Mouse (Mus musculus) intestine, embryonic 16.5 days (tissue): Measurements from ENCODE around the gene Prlhr. TPM values are rescaled to one million over a fixed set of nuclear protein-coding genes. Genes with fewer than 3 reads are reported as not detected.

Experiments
- ATAC-seq: fragments of 200-750 bp; cut with Nextera tagmentation; 2 replicates; pipeline ENCODE4 v1.8.0; 2017; ENCODE audit warnings: moderate TSS enrichment, moderate library complexity
- H3K27ac ChIP-seq: fragments of 300-500 bp; sonication (generic); 2 replicates; pipeline ENCODE4 v1.5.1; 2014; ENCODE audit warnings: mild to moderate bottlenecking, low read length
- H3K27me3 ChIP-seq: fragments of 300-500 bp; sonication (generic); replicated peaks from 2 replicates; pipeline ENCODE4 v1.6.1; 2014; ENCODE audit warnings: low read length, control low read depth, mixed read lengths; ENCODE audit not compliant: control insufficient read depth, insufficient read depth
- H3K36me3 ChIP-seq: fragments of 300-500 bp; sonication (generic); 2 replicates; pipeline ENCODE4 v1.6.1; 2014; ENCODE audit warnings: low read length, control low read depth; ENCODE audit not compliant: control insufficient read depth, insufficient read depth
- H3K4me1 ChIP-seq: fragments of 300-500 bp; sonication (generic); 2 replicates; pipeline ENCODE4 v1.6.1; 2014; ENCODE audit warnings: low read length, control low read depth, mixed read lengths; ENCODE audit not compliant: control insufficient read depth, insufficient read depth
- H3K4me2 ChIP-seq: fragments of 300-500 bp; sonication (generic); 2 replicates; pipeline ENCODE4 v1.6.1; 2014; ENCODE audit warnings: low read depth, low read length, control low read depth
- H3K4me3 ChIP-seq: fragments of 300-500 bp; sonication (generic); 2 replicates; pipeline ENCODE4 v1.5.1; 2014; ENCODE audit warnings: mild to moderate bottlenecking, low read length
- H3K9ac ChIP-seq: fragments of 300-500 bp; sonication (generic); 2 replicates; pipeline ENCODE4 v1.6.1; 2014; ENCODE audit warnings: low read depth, low read length
- H3K9me3 ChIP-seq: fragments of 300-500 bp; sonication (generic); 2 replicates; pipeline ENCODE4 v1.6.1; 2016; ENCODE audit warnings: low read length, control low read depth; ENCODE audit not compliant: control insufficient read depth
- WGBS: fragments of 180-500 bp; shearing (Covaris S2); extraction: QIAGEN DNeasy Blood & Tissue Kit; methylation state at CpG from one replicate; pipeline ENCODE4 v1.1.7; 2014; 5-methylcytosine and 5-hydroxymethylcytosine counted together
- polyA plus RNA-seq: library from polyadenylated mRNA; unstranded; fragments of >200 nt; fragmentation: Nextera tagmentation; extraction: Ambion mirVana; gene quantifications from 2 replicates; pipeline ENCODE4 v1.2.1, GENCODE M21; 2015

The Prlhr gene
- polyA plus RNA-seq, 1 experiment from 2014 or later: not detected

DNA sequence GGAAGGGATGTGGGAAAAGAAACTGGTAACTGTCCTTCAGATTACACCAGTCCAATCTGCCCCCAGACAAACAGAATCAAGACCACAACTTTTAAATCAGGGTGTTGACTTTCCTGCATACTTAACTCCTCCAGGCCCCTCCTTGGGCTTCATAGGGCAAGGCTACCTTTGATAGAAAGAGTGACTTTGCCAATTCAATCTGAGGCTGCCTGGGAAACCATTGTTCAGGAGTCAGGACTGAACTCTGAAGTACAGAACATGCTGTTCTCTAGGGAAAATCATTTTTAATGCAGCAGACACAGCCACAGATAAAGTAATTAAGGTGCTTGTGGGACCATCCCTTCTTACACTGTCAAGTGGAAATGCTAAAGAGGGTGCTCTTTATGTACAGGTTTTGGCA is 27.6 kb downstream of the Prlhr start:
- ATAC-seq: no peak
- H3K9me3 ChIP-seq: no peaks in the 10 kb centered on the region
- H3K4me2 ChIP-seq: no peak overlapping the region
- no peaks in the 10 kb centered on the region for H3K4me1 ChIP-seq
- no peak overlapping the region for H3K9ac ChIP-seq
- no peaks in the 10 kb centered on the region for H3K36me3 ChIP-seq
- no peak overlapping the region for H3K4me3 ChIP-seq
- H3K27me3 ChIP-seq: no peaks in the 10 kb centered on the region
- H3K27ac ChIP-seq: no peak overlapping the region

DNA sequence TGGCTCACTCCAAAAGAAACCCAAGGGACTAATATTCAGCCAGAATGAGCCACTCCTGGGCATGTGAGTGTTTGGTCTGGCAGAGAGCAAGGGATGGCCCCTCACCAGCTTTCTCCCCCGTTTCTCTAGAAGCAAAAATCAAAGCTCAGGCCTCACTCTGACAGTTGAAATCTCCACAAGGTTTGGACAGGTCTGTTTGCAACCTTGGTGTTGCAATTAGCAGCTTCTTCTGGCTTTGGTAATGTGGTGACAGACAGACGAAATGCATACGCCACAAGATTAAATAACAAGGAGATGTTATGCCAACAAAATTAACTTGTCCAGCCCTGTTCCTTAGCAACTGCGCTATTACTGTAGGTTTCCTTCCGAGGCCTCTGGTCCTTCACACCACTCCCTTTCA is 28.0 kb downstream of the Prlhr start:
- Histone ChIP-seq H3K9me3 (no peaks in the 10 kb centered on the region), H3K4me2 (no peak overlapping the region), H3K27me3 (no peaks in the 10 kb centered on the region), H3K4me3 (no peak overlapping the region), H3K27ac (no peak overlapping the region), H3K4me1 (no peaks in the 10 kb centered on the region), H3K36me3 (no peaks in the 10 kb centered on the region), H3K9ac (no peak overlapping the region)
- 69% methylated on average over 5 of the region's 5 CpGs for WGBS
- ATAC-seq: no peak

DNA sequence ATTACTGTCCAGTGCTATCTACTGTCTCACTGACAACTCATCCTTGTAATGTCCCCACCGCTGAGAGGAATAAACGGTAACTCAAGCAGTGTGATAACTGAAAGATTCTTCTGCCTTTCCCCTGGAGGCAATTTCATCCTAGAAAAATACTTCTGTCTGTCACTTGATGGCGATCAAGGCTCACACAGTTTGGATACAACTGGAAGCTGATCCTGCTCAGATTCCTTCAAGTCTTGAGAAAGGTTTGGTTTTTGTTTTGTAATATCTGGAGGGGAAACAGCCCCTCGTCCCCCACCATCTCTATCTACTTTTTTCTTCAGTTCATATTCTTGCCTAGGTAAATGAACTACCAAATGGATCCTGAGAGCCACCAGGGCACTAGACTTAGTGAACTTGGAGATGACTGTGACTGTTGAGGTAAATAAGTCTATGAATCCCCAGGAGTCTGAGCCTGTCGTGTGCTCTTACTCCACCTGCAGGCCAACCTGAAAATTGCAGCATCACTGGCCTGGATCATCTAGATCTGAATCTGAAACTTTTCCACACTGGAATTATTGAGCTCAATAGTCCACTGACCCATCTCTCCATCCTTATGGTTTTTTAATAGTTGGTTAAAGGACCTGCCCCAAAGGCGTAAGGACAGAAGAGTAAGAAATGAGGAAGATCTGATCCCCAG is 30.4 kb downstream of the Prlhr start:
- no peak overlapping the region for H3K4me2 ChIP-seq
- no peaks in the 10 kb centered on the region for H3K27me3 ChIP-seq
- no peaks in the 10 kb centered on the region for H3K9me3 ChIP-seq
- H3K9ac ChIP-seq: no peak overlapping the region
- H3K27ac ChIP-seq: no peak overlapping the region
- ATAC-seq: no peak
- H3K4me1 ChIP-seq: no peaks in the 10 kb centered on the region
- no peaks in the 10 kb centered on the region for H3K36me3 ChIP-seq
- WGBS: 45% methylated on average over 6 of the region's 6 CpGs
- no peak overlapping the region for H3K4me3 ChIP-seq

GRCm38 (mm10) chr19:60432347-60433129 is 35.6 kb downstream of the Prlhr start:
- H3K27ac ChIP-seq: no peak overlapping the region
- no peak overlapping the region for H3K4me3 ChIP-seq
- H3K4me2 ChIP-seq: no peak overlapping the region
- H3K9me3 ChIP-seq: no peaks in the 10 kb centered on the region
- no peak overlapping the region for H3K9ac ChIP-seq
- ATAC-seq: no peak
- WGBS: 82% methylated on average over 6 of the region's 6 CpGs
- no peaks in the 10 kb centered on the region for H3K4me1 ChIP-seq
- H3K36me3 ChIP-seq: no peaks in the 10 kb centered on the region
- H3K27me3 ChIP-seq: no peaks in the 10 kb centered on the region

DNA sequence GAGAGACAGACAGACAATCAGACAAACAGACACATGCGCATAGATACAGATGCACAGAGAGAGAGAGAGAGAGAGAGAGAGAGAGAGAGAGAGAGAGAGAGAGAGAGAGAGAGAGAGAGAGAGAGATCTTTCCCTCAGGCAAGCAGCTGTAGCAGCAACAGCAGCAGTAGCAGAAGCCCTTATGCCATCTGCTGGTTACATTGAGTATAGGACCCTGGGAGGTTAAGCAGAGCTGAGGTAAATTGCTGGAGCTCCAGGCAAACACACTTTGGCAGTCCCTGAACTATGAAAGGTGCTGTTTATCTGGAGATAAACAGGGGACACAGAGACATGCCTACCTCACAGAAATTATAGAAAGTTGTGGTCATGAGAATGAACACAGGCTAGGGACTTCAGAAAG is 50.5 kb downstream of the Prlhr start:
- WGBS: 58% methylated on average over 1 of the region's 1 CpGs
- Histone ChIP-seq H3K4me2 (no peak overlapping the region), H3K4me3 (no peak overlapping the region), H3K4me1 (no peaks in the 10 kb centered on the region), H3K9ac (no peak overlapping the region), H3K9me3 (no peaks in the 10 kb centered on the region), H3K27ac (no peak overlapping the region), H3K27me3 (no peaks in the 10 kb centered on the region), H3K36me3 (no peaks in the 10 kb centered on the region)
- ATAC-seq: no peak

Other genes starting within 250 kb of the Prlhr start
- 32.3 and 33.2 TPM in 2 replicates for gene Fam204a, start 241.6 kb downstream of the Prlhr start, polyA plus RNA-seq
- 12.2 and 12.4 TPM in 2 replicates for gene Cacul1, start 112.7 kb upstream of the Prlhr start, polyA plus RNA-seq